Mouse (Mus musculus) left cerebral cortex, postnatal 4 days (tissue): ENCODE results near the gene Scamp5. TPM values are rescaled to one million over a fixed set of nuclear protein-coding genes. Genes with fewer than 3 reads are reported as not detected.
"Not testable (repeated sequence)": the region's sequence is repeated elsewhere in the genome, so short reads cannot be mapped to it uniquely, and the experiment has no call there.

Experiments
- DNase-seq: peaks from one replicate; pipeline ENCODE4 v3.0.0-alpha.2; 2022
- intact Hi-C: fragments of 180-260 bp; cut with DNase I; formaldehyde crosslinking; loops from one replicate; pipeline ENCODE4 v1.15.1; 2025
- total RNA-seq, 2 experiments: library from RNA; stranded (reverse); gene quantifications; 2 replicates each; pipeline ENCODE4 v1.2.3; 2021

Scamp5 gene
- total RNA-seq, 2 experiments from 2014 or later = 251 to 281 TPM

GRCm38 (mm10) chr9:57453516-57453915 lies 14.3 kb downstream of the Scamp5 start:
- intact Hi-C loops = no loop called here
- no peak for DNase-seq

GRCm38 (mm10) chr9:57452624-57453462 lies 15.0 kb downstream of the Scamp5 start:
- intact Hi-C loops = no loop called here
- no peak for DNase-seq

GRCm38 (mm10) chr9:57449715-57450114 lies 18.1 kb downstream of the Scamp5 start:
- intact Hi-C loops = no loop called here

GRCm38 (mm10) chr9:57440620-57441019 lies 27.2 kb downstream of the Scamp5 start:
- DNase-seq = no peak
- intact Hi-C loops = no loop called here

More at GRCm38 (mm10) chr9:57449715-57450114, 18.1 kb downstream of the Scamp5 start:
- no peak for DNase-seq

- intact Hi-C loops = no loop called here
- DNase-seq = peak; percentile 93
These were observed 28.2 kb downstream of the Scamp5 start, which contains the start of gene Ppcdc for GRCm38 (mm10) chr9:57439522-57440295. Gene Ppcdc, minus strand, starts transcription at chr9:57440124.

- intact Hi-C loops = no loop called here
These were observed 28.8 kb downstream of the Scamp5 start for GRCm38 (mm10) chr9:57439083-57439482.

GRCm38 (mm10) chr9:57437896-57438614 lies 29.8 kb downstream of the Scamp5 start:
- DNase-seq = no peak
- intact Hi-C loops = no loop called here

More at GRCm38 (mm10) chr9:57439083-57439482, 28.8 kb downstream of the Scamp5 start:
- no peak for DNase-seq

GRCm38 (mm10) chr9:57436166-57436565 lies 31.7 kb downstream of the Scamp5 start:
- intact Hi-C loops = no loop called here

GRCm38 (mm10) chr9:57434405-57435165 lies 33.3 kb downstream of the Scamp5 start:
- DNase-seq = no peak
- intact Hi-C loops = no loop called here

More at GRCm38 (mm10) chr9:57436166-57436565, 31.7 kb downstream of the Scamp5 start:
- DNase-seq = no peak

- intact Hi-C loops = loop anchor here (2.0 kb wide), 1 partner anchor 175 kb away; no protein-coding TSS in a partner anchor
- DNase-seq = peak; percentile 81
These were observed 34.5 kb downstream of the Scamp5 start for GRCm38 (mm10) chr9:57433097-57434032.

- intact Hi-C loops = loop anchor here (2.0 kb wide), 1 partner anchor 174 kb away; no protein-coding TSS in a partner anchor
- DNase-seq = no peak
These were observed 35.4 kb downstream of the Scamp5 start for GRCm38 (mm10) chr9:57432480-57432879.

GRCm38 (mm10) chr9:57431202-57431601 lies 36.7 kb downstream of the Scamp5 start:
- no peak for DNase-seq
- intact Hi-C loops = no loop called here

- DNase-seq = no peak
- intact Hi-C loops = no loop called here
These were observed 39.5 kb downstream of the Scamp5 start for GRCm38 (mm10) chr9:57428391-57428790.

- DNase-seq = no peak
- intact Hi-C loops = no loop called here
These were observed 39.9 kb downstream of the Scamp5 start for GRCm38 (mm10) chr9:57427937-57428336.

GRCm38 (mm10) chr9:57427123-57427522 lies 40.7 kb downstream of the Scamp5 start:
- intact Hi-C loops = not testable (repeated sequence)

GRCm38 (mm10) chr9:57425116-57425515 lies 42.7 kb downstream of the Scamp5 start:
- intact Hi-C loops = no loop called here
- no peak for DNase-seq

More at GRCm38 (mm10) chr9:57427123-57427522, 40.7 kb downstream of the Scamp5 start:
- not testable (repeated sequence) for DNase-seq

- no peak for DNase-seq
- intact Hi-C loops = no loop called here
These were observed 43.8 kb downstream of the Scamp5 start for GRCm38 (mm10) chr9:57424066-57424465.

GRCm38 (mm10) chr9:57421688-57422111 lies 46.2 kb downstream of the Scamp5 start:
- DNase-seq = no peak

GRCm38 (mm10) chr9:57421121-57421571 lies 46.7 kb downstream of the Scamp5 start:
- DNase-seq = no peak
- intact Hi-C loops = no loop called here

More at GRCm38 (mm10) chr9:57421688-57422111, 46.2 kb downstream of the Scamp5 start:
- intact Hi-C loops = no loop called here
